Mouse (Mus musculus) intestine, embryonic 15.5 days (tissue): ENCODE data around the gene Dnttip1. TPM values are rescaled to one million over a fixed set of nuclear protein-coding genes. Genes with fewer than 3 reads are reported as not detected.

Source experiments
- polyA plus RNA-seq: library from polyadenylated mRNA; unstranded; fragments of >200 nt; fragmentation: Nextera tagmentation; extraction: Ambion mirVana; gene quantifications from 2 replicates; pipeline ENCODE4 v1.2.1, GENCODE M21; 2015

The Dnttip1 gene
- polyA plus RNA-seq, 1 experiment from 2014 or later = 62.5 TPM

Other genes with a start within 250 kb of the Dnttip1 start
- 62.7 and 65.7 TPM in 2 replicates for gene Pigt, start 248.5 kb upstream of the Dnttip1 start, polyA plus RNA-seq
- 53.3 and 57.4 TPM in 2 replicates for gene Wfdc2, start 183.6 kb upstream of the Dnttip1 start, polyA plus RNA-seq
- gene Spint3, start 172.5 kb upstream of the Dnttip1 start, polyA plus RNA-seq = not detected in 2 replicates
- gene Wfdc6a, start 160.5 kb upstream of the Dnttip1 start, polyA plus RNA-seq = 0.85 and 1.7 TPM in 2 replicates
- not detected in 2 replicates for gene Eppin, start 152.4 kb upstream of the Dnttip1 start, polyA plus RNA-seq
- not detected in 2 replicates for gene Wfdc6b, start 132.5 kb upstream of the Dnttip1 start, polyA plus RNA-seq
- not detected in 2 replicates for gene Wfdc8, start 132.4 kb upstream of the Dnttip1 start, polyA plus RNA-seq
- not detected in 2 replicates for gene Wfdc16, start 107.2 kb upstream of the Dnttip1 start, polyA plus RNA-seq
- 0.56 and 0.72 TPM in 2 replicates for gene Wfdc10, start 89.9 kb upstream of the Dnttip1 start, polyA plus RNA-seq
- gene Wfdc9, start 89.4 kb upstream of the Dnttip1 start, polyA plus RNA-seq = not detected in 2 replicates
- gene Wfdc11, start 71.9 kb upstream of the Dnttip1 start, polyA plus RNA-seq = not detected in 2 replicates
- 0.18 and 0.30 TPM in 2 replicates for gene Wfdc13, start 60.9 kb upstream of the Dnttip1 start, polyA plus RNA-seq
- not detected in 2 replicates for gene Spint4, start 47.5 kb upstream of the Dnttip1 start, polyA plus RNA-seq
- not detected in 2 replicates for gene Spint5, start 30.7 kb upstream of the Dnttip1 start, polyA plus RNA-seq
- 1.8 and 2.0 TPM in 2 replicates for gene Wfdc3, start 52 bp upstream of the Dnttip1 start, polyA plus RNA-seq
- gene Ube2c, start 23.9 kb downstream of the Dnttip1 start, polyA plus RNA-seq = 431 and 439 TPM in 2 replicates
- 1.7 and 6.9 TPM in 2 replicates for gene Tnnc2, start 34.0 kb downstream of the Dnttip1 start, polyA plus RNA-seq
- gene Snx21, start 39.8 kb downstream of the Dnttip1 start, polyA plus RNA-seq = 18.4 and 21.2 TPM in 2 replicates
- gene Acot8, start 58.9 kb downstream of the Dnttip1 start, polyA plus RNA-seq = 23.6 and 29.7 TPM in 2 replicates
- 8.1 and 9.0 TPM in 2 replicates for gene Zswim3, start 59.1 kb downstream of the Dnttip1 start, polyA plus RNA-seq
- 13.5 TPM in 2 replicates for gene Zswim1, start 76.7 kb downstream of the Dnttip1 start, polyA plus RNA-seq
- gene Spata25, start 82.6 kb downstream of the Dnttip1 start, polyA plus RNA-seq = not detected in 2 replicates
- gene Ctsa, start 86.9 kb downstream of the Dnttip1 start, polyA plus RNA-seq = 266 and 277 TPM in 2 replicates
- 6.8 and 7.4 TPM in 2 replicates for gene Neurl2, start 87.5 kb downstream of the Dnttip1 start, polyA plus RNA-seq
- 28.7 and 29.5 TPM in 2 replicates for gene Pltp, start 111.7 kb downstream of the Dnttip1 start, polyA plus RNA-seq
- gene Pcif1, start 133.3 kb downstream of the Dnttip1 start, polyA plus RNA-seq = 63.6 and 65.5 TPM in 2 replicates
- 10.7 and 11.3 TPM in 2 replicates for gene Zfp335, start 165.8 kb downstream of the Dnttip1 start, polyA plus RNA-seq
- 4.9 and 5.2 TPM in 2 replicates for gene Mmp9, start 194.8 kb downstream of the Dnttip1 start, polyA plus RNA-seq
- 0.80 and 0.97 TPM in 2 replicates for gene Slc12a5, start 214.8 kb downstream of the Dnttip1 start, polyA plus RNA-seq